Mouse (Mus musculus): Measurements from ENCODE around the gene Lama2. TPM values are rescaled to one million over a fixed set of nuclear protein-coding genes. Genes with fewer than 3 reads are reported as not detected.
"Not testable (repeated sequence)": the region's sequence is repeated elsewhere in the genome, so short reads cannot be mapped to it uniquely, and the experiment has no call there.

The Lama2 gene
- total RNA-seq, 2 experiments from 2014 or later = not detected

- ATAC-seq (replicated peaks; ENCODE audit: low FRiP score, poor library complexity, severe bottlenecking) = no peak
Measured at GRCm38 (mm10) chr10:27063671-27064070, 555.9 kb downstream of the Lama2 start.

GRCm38 (mm10) chr10:27054488-27054887 is 565.1 kb downstream of the Lama2 start:
- ATAC-seq (replicated peaks; ENCODE audit: low FRiP score, poor library complexity, severe bottlenecking) = no peak

DNA sequence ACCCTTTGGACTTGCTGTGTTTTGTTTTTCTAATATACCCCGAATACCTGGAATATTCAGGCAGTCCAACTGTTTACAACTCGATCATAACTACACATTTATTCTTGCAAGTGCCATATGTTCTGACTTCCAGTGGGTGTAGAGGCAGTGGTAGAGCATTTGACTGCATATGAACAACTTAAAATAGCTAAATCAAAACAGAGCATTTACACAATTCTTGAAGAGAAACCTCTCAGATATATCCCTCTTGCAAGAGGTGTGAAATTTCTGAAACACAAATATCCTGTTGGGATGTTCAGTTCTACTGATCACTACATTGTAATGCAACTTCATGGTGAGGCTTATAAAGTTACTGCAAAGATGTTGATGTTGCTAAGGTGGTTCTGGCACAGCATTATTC is 572.4 kb downstream of the Lama2 start:
- ATAC-seq (replicated peaks; ENCODE audit: low FRiP score, poor library complexity, severe bottlenecking) = no peak

- ATAC-seq (replicated peaks; ENCODE audit: low FRiP score, poor library complexity, severe bottlenecking) = no peak
Measured at GRCm38 (mm10) chr10:27041812-27042211, 577.7 kb downstream of the Lama2 start.

- no peak for ATAC-seq (replicated peaks; ENCODE audit: low FRiP score, poor library complexity, severe bottlenecking)
Measured at GRCm38 (mm10) chr10:27022707-27023106, 596.9 kb downstream of the Lama2 start.

- ATAC-seq (replicated peaks; ENCODE audit: low FRiP score, poor library complexity, severe bottlenecking) = no peak
Measured at GRCm38 (mm10) chr10:27012804-27013365, 606.7 kb downstream of the Lama2 start.

DNA sequence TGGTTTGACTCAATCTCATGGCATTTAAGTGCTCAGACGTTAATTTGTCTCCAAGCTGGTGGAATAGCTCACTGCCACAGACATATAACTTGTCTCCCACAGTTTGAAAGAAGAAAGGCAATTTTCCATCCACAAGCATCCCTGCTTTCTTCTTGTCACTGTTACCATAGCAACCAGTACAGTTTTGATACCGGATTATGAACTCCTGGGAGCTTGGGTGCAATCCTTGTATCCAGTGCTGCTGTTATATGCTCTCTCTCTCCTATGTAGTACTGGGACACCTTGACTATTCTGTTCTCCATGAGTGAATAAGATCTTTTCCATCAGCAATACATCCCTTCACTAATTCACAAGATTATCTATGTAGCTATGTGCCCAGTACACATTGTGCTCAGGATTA is 612.2 kb downstream of the Lama2 start:
- no peak for ATAC-seq (replicated peaks; ENCODE audit: low FRiP score, poor library complexity, severe bottlenecking)

GRCm38 (mm10) chr10:27005716-27006115 is 613.8 kb downstream of the Lama2 start:
- no peak for ATAC-seq (replicated peaks; ENCODE audit: low FRiP score, poor library complexity, severe bottlenecking)

DNA sequence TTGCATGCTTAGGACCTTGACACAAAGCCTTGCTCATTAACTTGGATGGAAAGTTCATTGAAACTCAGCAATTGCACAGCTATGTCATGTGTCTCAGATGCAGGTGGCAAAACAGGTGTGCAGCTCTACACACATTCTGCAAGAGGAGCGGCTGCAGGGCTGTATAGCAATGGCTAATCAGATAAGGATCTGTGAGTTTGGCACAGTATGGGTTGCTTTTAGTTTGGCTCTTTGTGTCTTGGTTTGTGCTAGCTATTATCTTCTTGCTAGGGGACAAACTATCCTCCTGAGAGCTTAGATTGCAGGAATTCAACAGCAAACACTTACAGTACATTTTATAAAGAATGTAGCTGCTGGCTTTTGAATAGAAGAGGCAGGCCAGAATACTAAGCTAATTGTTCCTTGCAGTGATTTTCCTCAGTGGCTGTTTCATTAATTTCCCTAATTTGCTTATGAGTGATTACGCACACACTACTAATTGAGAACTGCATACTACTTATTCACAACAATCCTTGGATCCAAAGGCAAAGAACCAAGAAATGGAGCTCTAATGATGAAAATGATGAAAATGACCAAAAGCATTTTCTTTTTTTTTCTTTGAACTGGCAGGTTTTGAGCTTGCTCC is 617.9 kb downstream of the Lama2 start:
- ATAC-seq (replicated peaks; ENCODE audit: low FRiP score, poor library complexity, severe bottlenecking) = no peak

GRCm38 (mm10) chr10:26996684-26997083 is 622.9 kb downstream of the Lama2 start:
- no peak for ATAC-seq (replicated peaks; ENCODE audit: low FRiP score, poor library complexity, severe bottlenecking)

DNA sequence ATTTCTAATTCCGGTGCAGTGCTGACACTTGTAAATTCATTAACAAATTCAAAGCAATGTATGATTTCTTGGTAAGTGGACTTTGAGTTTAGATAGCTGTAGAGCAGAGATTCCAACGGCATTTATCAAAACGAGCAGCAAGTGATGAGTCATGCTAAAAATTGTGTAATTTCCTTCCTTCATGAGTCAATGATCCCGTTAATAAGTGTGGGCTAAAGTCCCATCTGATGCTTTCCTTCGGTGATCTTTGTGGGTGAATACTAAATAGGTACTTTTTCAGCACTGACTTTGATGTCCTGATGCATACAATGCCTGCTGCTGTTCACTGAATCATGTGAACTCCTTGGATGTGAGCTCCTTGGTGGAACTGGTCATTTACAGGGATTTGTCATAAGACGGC is 623.6 kb downstream of the Lama2 start:
- no peak for ATAC-seq (replicated peaks; ENCODE audit: low FRiP score, poor library complexity, severe bottlenecking)

- ATAC-seq (replicated peaks; ENCODE audit: low FRiP score, poor library complexity, severe bottlenecking) = no peak
Measured at GRCm38 (mm10) chr10:26995182-26995975, 624.2 kb downstream of the Lama2 start.

DNA sequence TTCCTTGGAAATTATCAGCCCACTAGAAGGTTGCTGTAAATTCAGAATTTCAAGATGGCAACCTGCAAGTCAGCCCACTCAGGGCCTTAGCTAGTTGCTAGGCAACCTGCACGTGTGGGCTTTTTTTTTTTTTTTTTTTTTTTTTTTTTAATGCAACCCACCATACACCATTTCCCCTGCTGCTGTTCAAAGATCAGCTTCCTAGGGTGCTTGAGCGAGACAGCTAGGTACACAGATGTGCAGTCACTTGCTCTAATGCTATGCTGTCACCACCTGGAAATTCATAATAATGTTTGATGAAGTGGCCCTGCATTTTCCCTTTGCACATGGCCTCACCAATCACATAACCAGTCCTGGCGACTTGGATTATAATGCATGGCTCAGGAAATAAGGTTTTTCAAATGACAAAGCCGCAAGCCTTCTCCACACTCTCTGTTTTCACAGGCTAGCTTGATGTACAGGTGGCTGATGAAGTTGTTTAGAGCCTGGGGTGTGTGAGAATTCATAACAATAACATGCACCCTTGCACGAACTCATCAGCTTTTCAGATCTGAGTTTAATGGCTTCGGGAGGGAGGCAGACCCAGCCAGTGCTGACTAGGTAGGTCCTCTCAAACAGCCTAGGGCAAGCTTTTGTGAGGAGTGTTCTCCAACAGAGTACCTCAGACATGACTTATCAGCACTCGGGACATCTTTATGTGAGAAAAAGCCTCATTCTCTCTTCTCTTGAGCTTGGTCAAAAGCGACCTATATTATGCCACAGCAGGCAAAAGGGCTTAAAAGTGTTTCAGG is 625.4 kb downstream of the Lama2 start:
- no peak for ATAC-seq (replicated peaks; ENCODE audit: low FRiP score, poor library complexity, severe bottlenecking)

DNA sequence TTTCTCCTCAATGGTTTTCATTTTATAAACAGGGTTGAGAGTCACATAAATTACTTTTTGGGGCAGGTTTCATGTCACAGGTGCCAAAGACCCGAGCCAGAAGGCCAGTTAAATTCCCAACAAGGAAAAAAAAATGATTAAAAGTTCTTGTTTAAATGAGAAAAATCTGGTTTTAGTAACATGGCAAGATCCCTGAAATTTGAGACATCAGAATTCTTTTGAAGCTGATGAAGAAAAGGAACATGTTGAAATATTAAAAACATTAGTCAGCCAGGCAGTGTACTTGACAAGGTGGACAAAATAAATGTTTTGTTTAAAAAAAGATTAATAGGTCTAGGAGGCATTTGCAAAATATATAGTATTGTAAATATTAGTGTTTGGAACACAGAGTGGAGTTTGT is 634.1 kb downstream of the Lama2 start:
- ATAC-seq (replicated peaks; ENCODE audit: low FRiP score, poor library complexity, severe bottlenecking) = no peak

- not testable (repeated sequence) for ATAC-seq (replicated peaks; ENCODE audit: low FRiP score, poor library complexity, severe bottlenecking)
Measured at GRCm38 (mm10) chr10:26984082-26984481, 635.5 kb downstream of the Lama2 start.

DNA sequence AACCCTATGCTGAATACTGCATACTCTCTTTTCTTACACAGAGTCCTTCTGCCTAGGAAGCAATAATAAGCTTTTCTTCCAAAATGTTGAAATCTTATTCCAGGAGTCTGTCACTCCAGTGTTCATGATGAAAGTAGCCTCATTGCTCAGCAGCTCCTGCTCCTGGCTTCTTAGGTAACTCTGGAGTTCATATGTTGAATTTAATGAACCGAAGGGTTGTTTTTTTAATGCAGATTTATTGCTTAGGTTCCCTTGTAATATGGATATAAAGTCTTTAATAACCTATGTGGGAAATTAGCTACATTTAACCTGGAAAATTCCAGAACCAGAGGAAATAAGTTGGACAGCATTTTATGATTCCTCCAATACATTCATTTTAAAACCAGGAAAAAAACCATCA is 636.0 kb downstream of the Lama2 start:
- no peak for ATAC-seq (replicated peaks; ENCODE audit: low FRiP score, poor library complexity, severe bottlenecking)

DNA sequence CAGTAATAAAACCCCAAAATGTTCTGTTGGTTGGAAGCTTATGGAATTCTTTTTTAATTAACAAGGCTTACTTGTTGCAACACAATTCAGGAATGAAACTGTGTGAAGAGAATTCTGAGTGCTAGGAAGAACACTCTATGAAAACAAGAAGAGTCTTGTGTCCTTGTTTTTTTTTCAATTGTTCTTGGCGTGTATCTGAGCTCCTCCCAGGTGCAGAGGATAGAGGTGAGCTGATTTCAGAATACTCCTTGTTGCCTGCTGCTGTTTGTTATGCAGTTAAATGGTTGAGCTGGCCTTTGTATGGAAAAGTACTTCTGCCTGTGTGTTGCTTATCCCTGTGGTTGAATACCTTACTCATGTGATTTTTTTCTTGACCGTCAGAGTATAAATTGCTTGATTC is 636.9 kb downstream of the Lama2 start:
- ATAC-seq (replicated peaks; ENCODE audit: low FRiP score, poor library complexity, severe bottlenecking) = no peak

DNA sequence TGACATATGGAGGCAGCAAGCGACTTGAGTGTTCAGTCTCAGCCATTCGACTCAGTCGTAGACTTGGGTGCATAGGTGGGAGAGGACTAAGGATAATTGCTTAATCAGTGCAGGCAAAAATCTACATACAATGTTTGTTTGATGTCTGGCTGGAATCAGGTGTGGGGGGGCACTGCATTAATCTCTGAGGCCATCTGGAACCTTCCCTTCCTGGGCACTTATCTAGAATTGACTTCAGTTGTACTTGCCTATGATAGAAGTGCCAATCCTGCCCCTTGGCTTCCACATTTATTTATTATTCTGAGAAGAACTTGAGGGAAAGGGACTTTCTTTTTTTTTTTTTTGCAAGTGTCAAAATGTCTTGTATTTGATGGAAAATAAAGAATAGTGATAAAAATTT is 644.2 kb downstream of the Lama2 start:
- ATAC-seq (replicated peaks; ENCODE audit: low FRiP score, poor library complexity, severe bottlenecking) = no peak

DNA sequence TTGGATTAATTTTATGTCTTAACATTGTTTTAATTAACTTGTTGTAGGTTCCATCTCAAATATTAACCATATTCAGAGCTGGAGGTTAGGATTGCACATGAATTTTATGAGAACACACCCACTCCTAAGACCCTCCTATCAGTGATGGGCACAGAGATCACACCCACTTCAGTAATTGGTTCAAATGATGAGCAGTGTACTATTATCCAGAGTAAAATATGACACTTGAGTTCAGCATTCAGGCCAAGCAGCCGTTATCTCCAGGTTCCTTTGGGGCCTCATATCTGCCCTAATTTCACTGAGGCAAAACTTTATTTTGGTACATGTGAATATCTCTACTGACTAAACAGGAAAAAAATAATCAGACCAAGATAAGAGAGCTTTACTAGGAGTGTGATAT is 645.3 kb downstream of the Lama2 start:
- no peak for ATAC-seq (replicated peaks; ENCODE audit: low FRiP score, poor library complexity, severe bottlenecking)

DNA sequence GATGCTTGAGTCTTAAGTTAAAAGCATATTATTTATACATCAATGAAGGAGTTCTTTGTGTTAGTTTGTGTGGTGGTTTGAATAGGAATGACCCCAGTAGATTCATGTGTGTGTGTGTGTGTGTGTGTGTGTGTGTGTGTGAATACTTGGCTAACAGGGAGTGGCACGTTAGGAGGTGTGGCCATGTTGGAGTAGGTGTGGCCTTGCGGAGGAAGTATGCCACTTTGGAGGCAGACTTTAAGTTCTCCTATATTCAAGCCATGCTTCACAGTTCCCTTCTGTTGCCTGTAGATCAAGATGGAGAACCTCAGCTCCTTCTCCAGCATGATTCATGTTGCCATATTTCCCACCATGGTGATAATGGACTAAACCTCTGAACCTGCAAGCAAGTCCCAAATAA is 646.0 kb downstream of the Lama2 start:
- ATAC-seq (replicated peaks; ENCODE audit: low FRiP score, poor library complexity, severe bottlenecking) = no peak

GRCm38 (mm10) chr10:26958513-26958912 is 661.0 kb downstream of the Lama2 start:
- no peak for ATAC-seq (replicated peaks; ENCODE audit: low FRiP score, poor library complexity, severe bottlenecking)
